Mouse (Mus musculus) lung, postnatal 0 days (tissue): Measurements from ENCODE around the gene Alk.

ENCODE experiments used
- CTCF ChIP-seq: IDR thresholded peaks from 2 replicates; pipeline ENCODE4 v1.5.1; 2016; ENCODE audit warnings: antibody characterized with exemption, mild to moderate bottlenecking
- EP300 ChIP-seq: IDR thresholded peaks from 2 replicates; pipeline ENCODE4 v1.6.1; 2016; ENCODE audit warnings: antibody characterized with exemption, mild to moderate bottlenecking, control low read depth

GRCm38 (mm10) chr17:72339437-72339836 is 265.0 kb downstream of the Alk start:
- no peak for TF ChIP-seq CTCF
- TF ChIP-seq EP300: no peak
